Mouse (Mus musculus): ENCODE measurements around the gene Ubap2.
A peak's percentile ranks its signal among the peaks of the same experiment; 100 is the strongest.

Ubap2 gene

GRCm38 (mm10) chr4:41165693-41166475 lies 109.1 kb downstream of the Ubap2 start:
- DNase-seq (ENCODE audit: low read depth, low spot score) = peak; percentile 54

- DNase-seq (ENCODE audit: low read depth, low spot score) = no peak
Observed at GRCm38 (mm10) chr4:41164974-41165373, 110.0 kb downstream of the Ubap2 start.

GRCm38 (mm10) chr4:41161232-41161631 lies 113.7 kb downstream of the Ubap2 start:
- DNase-seq (ENCODE audit: low read depth, low spot score) = no peak

- no peak for DNase-seq (ENCODE audit: low read depth, low spot score)
Observed at GRCm38 (mm10) chr4:41158251-41158650, 116.7 kb downstream of the Ubap2 start.

- DNase-seq (ENCODE audit: low read depth, low spot score) = no peak
Observed at GRCm38 (mm10) chr4:41156961-41157360, 118.0 kb downstream of the Ubap2 start.

GRCm38 (mm10) chr4:41153146-41153545 lies 121.8 kb downstream of the Ubap2 start:
- DNase-seq (ENCODE audit: low read depth, low spot score) = no peak

GRCm38 (mm10) chr4:41151186-41151585 lies 123.8 kb downstream of the Ubap2 start:
- no peak for DNase-seq (ENCODE audit: low read depth, low spot score)

GRCm38 (mm10) chr4:41149891-41150290 lies 125.1 kb downstream of the Ubap2 start:
- DNase-seq (ENCODE audit: low read depth, low spot score) = no peak
